22 mouse cellular contexts compared by ENCODE assay signal in genomic region chr9:13707066-13707555, GRCm38 (mm10). TPM values are rescaled to one million over a fixed set of nuclear protein-coding genes. Genes with fewer than 3 reads are reported as not detected.
DNase-seq lines count a peak whose midpoint lies in the region; ATAC-seq and TF ChIP-seq lines count a peak whose summit lies in the region.
"Had no signal": no experiment of that assay in that cellular context is flagged by ENCODE, and none has a peak within 500 bp of the region (broad histone marks: within the 10 kb centered on the region; RNA-seq: fewer than 3 reads in every experiment).

No protein-coding gene starts in this region.

- H3K36me3 ChIP-seq in hindbrain, postnatal 0 days (ENCODE audit: insufficient read depth, low read length), result peaks cover 6% of the 10 kb centered on the region; the same call in 1 of the 2 replicates

- no peak for ATAC-seq in hindbrain, postnatal 0 days
- ATAC-seq: forebrain, embryonic 13.5 days; forebrain, embryonic 15.5 days; forebrain, postnatal 0 days had no signal

- no peak overlapping the region for H3K4me3 ChIP-seq in hindbrain, postnatal 0 days (ENCODE audit: low read length)
- H3K4me3 ChIP-seq: embryonic facial prominence, embryonic 13.5 days; embryonic facial prominence, embryonic 15.5 days; erythroblast, embryonic 14.5 days; forebrain, embryonic 13.5 days; forebrain, embryonic 15.5 days had no signal

- no peak overlapping the region for H3K27ac ChIP-seq in hindbrain, postnatal 0 days
- H3K27ac ChIP-seq: embryonic facial prominence, embryonic 13.5 days; embryonic facial prominence, embryonic 15.5 days; forebrain, embryonic 13.5 days; forebrain, embryonic 15.5 days had no signal

- H3K9ac ChIP-seq in hindbrain, postnatal 0 days (replicated peaks; ENCODE audit: low read length), result no peak overlapping the region
- H3K9ac ChIP-seq: embryonic facial prominence, embryonic 13.5 days; embryonic facial prominence, embryonic 15.5 days; forebrain, embryonic 13.5 days; forebrain, embryonic 15.5 days; forebrain, postnatal 0 days had no signal

- DNase-seq in 3T3-L1 (ENCODE audit: low read depth, low spot score), result peak; percentile 66
- peak; percentile 8 for DNase-seq in 416B (ENCODE audit: low read depth)
- peak; percentile 63 for DNase-seq in NIH3T3 (ENCODE audit: low read depth)
- peak; percentile 46 for DNase-seq in fibroblast of lung, adult 2 months (ENCODE audit: low read depth)
- DNase-seq in adrenal gland, adult 2 months, result no peak
- DNase-seq in hindbrain, postnatal 0 days (ENCODE audit: low spot score), result no peak
- no peak for DNase-seq in thymus, postnatal 0 days (ENCODE audit: low spot score)
- DNase-seq: adrenal gland, postnatal 10 days; adrenal gland, postnatal 25 days; cerebellum, adult 11 months; cerebellum, adult 18-20 months; cerebellum, adult 8-10 months; cerebellum, adult 9-11 months; cerebellum, postnatal 14 days; cerebellum, postnatal 36 days; embryo, embryonic 11 days; forebrain, postnatal 0 days had no signal

- 48% methylated on average over 3 of the region's 3 CpGs for WGBS in hindbrain, postnatal 0 days

- H3K27me3 ChIP-seq in hindbrain, postnatal 0 days (ENCODE audit: insufficient read depth, low read length), result no peaks in the 10 kb centered on the region
- H3K27me3 ChIP-seq: embryonic facial prominence, embryonic 13.5 days; embryonic facial prominence, embryonic 15.5 days; forebrain, embryonic 13.5 days; forebrain, embryonic 15.5 days had no signal

- H3K4me1 ChIP-seq in hindbrain, postnatal 0 days (ENCODE audit: insufficient read depth, low read length), result no peaks in the 10 kb centered on the region
- H3K4me1 ChIP-seq: embryonic facial prominence, embryonic 13.5 days; embryonic facial prominence, embryonic 15.5 days; forebrain, embryonic 13.5 days; forebrain, embryonic 15.5 days had no signal

- TF ChIP-seq CTCF in hindbrain, postnatal 0 days (IDR thresholded peaks at IDR 0.05; ENCODE audit: low read depth), result no peak

- H3K4me2 ChIP-seq in hindbrain, postnatal 0 days (ENCODE audit: low read depth, low read length), result no peak overlapping the region
- H3K4me2 ChIP-seq: embryonic facial prominence, embryonic 13.5 days; embryonic facial prominence, embryonic 15.5 days; forebrain, embryonic 13.5 days; forebrain, embryonic 15.5 days had no signal

- no peaks in the 10 kb centered on the region for H3K9me3 ChIP-seq in hindbrain, postnatal 0 days (ENCODE audit: low read length)
- H3K9me3 ChIP-seq: embryonic facial prominence, embryonic 13.5 days; embryonic facial prominence, embryonic 15.5 days; forebrain, embryonic 13.5 days; forebrain, embryonic 15.5 days had no signal

RNA-seq across cellular contexts. Expression of gene Mtmr2, which starts 41.1 kb away (rescaled TPM):
- 10 to 100 TPM; 52.7 to 58.4 TPM for total RNA-seq in adrenal gland, adult 2 months (2021)
- polyA plus RNA-seq in adrenal gland, adult 2 months (2012; rRNA removed), result 219 and 282 TPM in 2 replicates
- 36.9 and 40.8 TPM in 2 replicates for total RNA-seq in hindbrain, postnatal 0 days (2014; rRNA removed)
- 53.6 and 53.8 TPM in 2 replicates for polyA plus RNA-seq in hindbrain, postnatal 0 days (2015; fragmentation: Nextera tagmentation; extraction: Ambion mirVana)
- 54.9 and 56.8 TPM in 2 replicates for polyA plus RNA-seq in thymus, postnatal 0 days (2015; fragmentation: Nextera tagmentation; extraction: Ambion mirVana)

Comparison
In these comparisons a context has a peak if more than half of its experiments do, and no peak if none do; other contexts are left out.
1. DNase-seq: peak in 3T3-L1 (single experiment), 416B (single experiment), NIH3T3 (single experiment) and fibroblast of lung, adult 2 months (single experiment); none in adrenal gland, adult 2 months (single experiment), hindbrain, postnatal 0 days (single experiment) and thymus, postnatal 0 days (single experiment).